Mouse (Mus musculus): ENCODE data around the gene Fbxo11. TPM values are rescaled to one million over a fixed set of nuclear protein-coding genes. Genes with fewer than 3 reads are reported as not detected.
"Not testable (repeated sequence)": the region's sequence is repeated elsewhere in the genome, so short reads cannot be mapped to it uniquely, and the experiment has no call there.

Fbxo11 gene
- polyA plus RNA-seq, 1 experiment = 95.2 TPM

GRCm38 (mm10) chr17:87974629-87975228 lies 90.4 kb downstream of the Fbxo11 start, which contains the start of gene Msh6:
Gene Msh6 (plus strand): TSS chr17:87975062.
- TF ChIP-seq CTCF (IDR thresholded peaks at IDR 0.05; ENCODE audit: borderline replicate concordance, extremely low read depth, insufficient read depth, insufficient read length) (no peak), POLR2A (IDR thresholded peaks at IDR 0.05; ENCODE audit: borderline replicate concordance, extremely low read depth, insufficient read depth, insufficient read length, poor library complexity, severe bottlenecking) (peak; percentile 72; the same call in 1 of the 2 replicates)
- peak; percentile 98 for DNase-seq (ENCODE audit: low read depth)

GRCm38 (mm10) chr17:87973261-87974167 lies 91.6 kb downstream of the Fbxo11 start:
- peak; percentile 12 for DNase-seq (ENCODE audit: low read depth)
- TF ChIP-seq POLR2A (IDR thresholded peaks at IDR 0.05; ENCODE audit: borderline replicate concordance, extremely low read depth, insufficient read depth, insufficient read length, poor library complexity, severe bottlenecking) (no peak), CTCF (IDR thresholded peaks at IDR 0.05; ENCODE audit: borderline replicate concordance, extremely low read depth, insufficient read depth, insufficient read length) (no peak)

GRCm38 (mm10) chr17:87972856-87973255 lies 92.2 kb downstream of the Fbxo11 start:
- TF ChIP-seq CTCF (IDR thresholded peaks at IDR 0.05; ENCODE audit: borderline replicate concordance, extremely low read depth, insufficient read depth, insufficient read length) (no peak), POLR2A (IDR thresholded peaks at IDR 0.05; ENCODE audit: borderline replicate concordance, extremely low read depth, insufficient read depth, insufficient read length, poor library complexity, severe bottlenecking) (no peak)
- DNase-seq (ENCODE audit: low read depth) = no peak

- not testable (repeated sequence) for DNase-seq (ENCODE audit: low read depth)
Measured at GRCm38 (mm10) chr17:87971696-87972591, 93.1 kb downstream of the Fbxo11 start.

- DNase-seq (ENCODE audit: low read depth) = not testable (repeated sequence)
Measured at GRCm38 (mm10) chr17:87968483-87968926, 96.6 kb downstream of the Fbxo11 start.

- TF ChIP-seq POLR2A (IDR thresholded peaks at IDR 0.05; ENCODE audit: borderline replicate concordance, extremely low read depth, insufficient read depth, insufficient read length, poor library complexity, severe bottlenecking) = no peak
- no peak for TF ChIP-seq CTCF (IDR thresholded peaks at IDR 0.05; ENCODE audit: borderline replicate concordance, extremely low read depth, insufficient read depth, insufficient read length)
- no peak for DNase-seq (ENCODE audit: low read depth)
Measured at GRCm38 (mm10) chr17:87963081-87964075, 101.7 kb downstream of the Fbxo11 start.

- DNase-seq (ENCODE audit: low read depth) = not testable (repeated sequence)
Measured at GRCm38 (mm10) chr17:87959931-87960330, 105.2 kb downstream of the Fbxo11 start.

- not testable (repeated sequence) for DNase-seq (ENCODE audit: low read depth)
Measured at GRCm38 (mm10) chr17:87959406-87959805, 105.7 kb downstream of the Fbxo11 start.

GRCm38 (mm10) chr17:87958283-87958682 lies 106.8 kb downstream of the Fbxo11 start:
- DNase-seq (ENCODE audit: low read depth) = no peak
- TF ChIP-seq POLR2A (IDR thresholded peaks at IDR 0.05; ENCODE audit: borderline replicate concordance, extremely low read depth, insufficient read depth, insufficient read length, poor library complexity, severe bottlenecking) = no peak
- TF ChIP-seq CTCF (IDR thresholded peaks at IDR 0.05; ENCODE audit: borderline replicate concordance, extremely low read depth, insufficient read depth, insufficient read length) = 0 out of 2 replicates have a peak, but pooled peaks have one; percentile 24

- TF ChIP-seq CTCF (IDR thresholded peaks at IDR 0.05; ENCODE audit: borderline replicate concordance, extremely low read depth, insufficient read depth, insufficient read length) = no peak
- no peak for TF ChIP-seq POLR2A (IDR thresholded peaks at IDR 0.05; ENCODE audit: borderline replicate concordance, extremely low read depth, insufficient read depth, insufficient read length, poor library complexity, severe bottlenecking)
- DNase-seq (ENCODE audit: low read depth) = no peak
Measured at GRCm38 (mm10) chr17:87957096-87957840, 107.8 kb downstream of the Fbxo11 start.

GRCm38 (mm10) chr17:87954618-87955124 lies 110.4 kb downstream of the Fbxo11 start:
- not testable (repeated sequence) for DNase-seq (ENCODE audit: low read depth)
